Mouse (Mus musculus) thymus, adult 2 months (tissue): ENCODE data around the gene Ryr2. TPM values are rescaled to one million over a fixed set of nuclear protein-coding genes. Genes with fewer than 3 reads are reported as not detected.

Source experiments
- DNase-seq: peaks from one replicate; pipeline ENCODE4 v3.0.0; 2021
- H3K27ac ChIP-seq: fragments of 200-500 bp; 2 replicates; pipeline ENCODE4 v1.5.1; 2012; ENCODE audit warnings: low read length, control low read depth; ENCODE audit not compliant: control insufficient read depth, insufficient read depth
- H3K27me3 ChIP-seq: fragments of 200-500 bp; 2 replicates; pipeline ENCODE4 v1.6.1; 2012; ENCODE audit warnings: mild to moderate bottlenecking, low read length, moderate library complexity, mixed read lengths; ENCODE audit not compliant: control insufficient read depth, insufficient read depth
- H3K36me3 ChIP-seq: fragments of 200-500 bp; 2 replicates; pipeline ENCODE4 v1.6.1; 2012; ENCODE audit warnings: mild to moderate bottlenecking, low read length, moderate library complexity; ENCODE audit not compliant: control insufficient read depth, insufficient read depth
- H3K4me1 ChIP-seq: fragments of 200-500 bp; replicated peaks from 2 replicates; pipeline ENCODE4 v1.6.1; 2012; ENCODE audit warnings: low read length; ENCODE audit not compliant: control insufficient read depth, insufficient read depth
- H3K4me3 ChIP-seq: fragments of 200-500 bp; 2 replicates; pipeline ENCODE4 v1.5.1; 2012; ENCODE audit warnings: mild to moderate bottlenecking, low read length, control low read depth, moderate library complexity; ENCODE audit not compliant: control insufficient read depth, insufficient read depth
- CTCF ChIP-seq: fragments of 200-500 bp; IDR thresholded peaks from 2 replicates; pipeline ENCODE4 v1.5.1; 2012; ENCODE audit warnings: mild to moderate bottlenecking, control low read depth, low read length, moderate library complexity, borderline replicate concordance; ENCODE audit not compliant: control insufficient read depth, poor library complexity, insufficient read depth; ENCODE audit errors: extremely low read depth
- POLR2A ChIP-seq: fragments of 200-500 bp; IDR thresholded peaks from 2 replicates; pipeline ENCODE4 v1.6.1; 2012; ENCODE audit warnings: mild to moderate bottlenecking, low read length, control low read depth, moderate library complexity; ENCODE audit not compliant: control insufficient read depth, poor library complexity, insufficient read depth; ENCODE audit errors: extremely low read depth
- WGBS: fragments of 180-500 bp; shearing (Covaris S2); methylation state at CpG from one replicate; pipeline ENCODE4 v1.1.7; 2018; 5-methylcytosine and 5-hydroxymethylcytosine counted together
- polyA plus RNA-seq: library from polyadenylated mRNA; depleted of rRNA; stranded (reverse); fragments of >200 nt; gene quantifications from 2 replicates; pipeline ENCODE4 v1.2.3, GENCODE M21; 2012

Ryr2 gene
- polyA plus RNA-seq, 1 experiment: 3.6 TPM

DNA sequence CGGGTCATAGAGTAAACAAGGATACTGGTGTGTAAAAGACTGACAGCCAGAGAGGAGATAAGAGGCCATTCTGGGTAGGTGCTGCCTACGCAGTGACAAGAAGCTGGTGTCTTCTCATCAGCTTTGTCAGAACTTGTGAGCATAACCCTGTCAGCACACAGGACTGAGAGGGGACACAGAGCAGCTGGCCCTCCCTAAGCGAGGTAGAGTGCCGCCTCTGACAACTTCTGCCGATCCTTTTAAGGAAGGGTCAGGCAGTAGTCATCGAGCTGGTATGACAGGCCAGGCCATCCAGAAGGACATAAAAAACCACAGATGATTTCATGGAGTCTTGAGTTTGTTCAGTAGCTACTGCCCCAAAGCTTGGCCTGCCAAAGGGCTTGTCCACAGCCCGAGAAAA lies 26.8 kb upstream of the Ryr2 start:
- Histone ChIP-seq H3K27ac (no peak overlapping the region), H3K27me3 (no peaks in the 10 kb centered on the region)
- no peak for DNase-seq

DNA sequence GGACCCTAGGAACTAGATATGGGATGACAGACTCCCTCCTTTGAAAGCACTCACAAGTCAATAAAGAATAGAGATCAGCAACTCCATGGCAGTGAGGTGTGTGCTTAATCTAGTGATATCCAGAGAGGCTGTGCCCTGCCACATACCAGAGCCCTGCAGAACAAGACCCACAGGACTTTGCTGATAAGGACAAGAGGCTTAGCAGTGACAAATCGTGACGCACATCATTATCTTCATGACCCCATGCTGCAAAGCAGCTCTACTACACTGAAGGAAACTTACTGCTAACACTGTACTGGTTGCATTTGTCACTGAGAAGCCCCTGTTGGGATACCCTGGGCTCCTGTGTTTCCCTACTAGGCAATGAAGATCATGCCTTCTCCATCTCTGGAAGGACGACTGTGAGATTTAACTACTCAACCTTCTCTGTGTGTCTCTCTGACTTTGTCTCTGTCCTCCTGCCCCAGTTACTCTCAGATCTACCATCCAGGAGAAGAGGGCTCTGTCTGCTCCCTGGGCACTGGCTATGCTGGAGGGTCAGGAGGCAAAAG lies 25.5 kb upstream of the Ryr2 start:
- Histone ChIP-seq H3K27me3 (no peaks in the 10 kb centered on the region), H3K36me3 (no peaks in the 10 kb centered on the region), H3K27ac (no peak overlapping the region), H3K4me1 (no peaks in the 10 kb centered on the region), H3K4me3 (no peak overlapping the region)
- 91% methylated on average over 3 of the region's 3 CpGs for WGBS
- DNase-seq: no peak
- TF ChIP-seq CTCF: no peak
- no peak for TF ChIP-seq POLR2A

More for the DNA sequence above, 26.8 kb upstream of the Ryr2 start:
- no peak for TF ChIP-seq POLR2A
- no peaks in the 10 kb centered on the region for H3K4me1 ChIP-seq
- WGBS: 90% methylated on average over 7 of the region's 7 CpGs
- H3K36me3 ChIP-seq: no peaks in the 10 kb centered on the region
- no peak overlapping the region for H3K4me3 ChIP-seq

DNA sequence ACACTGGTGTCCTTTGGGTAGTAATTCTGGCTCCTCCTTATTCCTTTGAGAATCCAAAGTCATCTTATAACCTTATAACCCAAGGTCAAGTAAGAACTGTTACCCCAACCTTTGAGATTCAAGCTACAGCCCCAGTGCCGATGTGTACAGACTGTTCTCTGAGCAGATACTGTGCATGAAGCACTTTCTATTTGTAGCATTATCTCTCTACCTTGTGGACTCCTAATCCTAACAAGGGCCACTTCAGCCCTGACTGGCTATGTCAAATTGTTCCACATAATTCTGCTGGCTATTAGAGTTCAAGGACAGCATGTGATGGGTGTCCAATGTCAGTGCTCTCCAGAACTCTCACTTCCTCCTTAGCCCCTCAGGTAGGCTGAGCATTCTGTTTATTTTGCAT lies 22.4 kb upstream of the Ryr2 start:
- 100% methylated on average over 1 of the region's 1 CpGs for WGBS
- no peaks in the 10 kb centered on the region for H3K27me3 ChIP-seq
- H3K27ac ChIP-seq: no peak overlapping the region
- no peak overlapping the region for H3K4me3 ChIP-seq
- no peaks in the 10 kb centered on the region for H3K4me1 ChIP-seq
- TF ChIP-seq CTCF (no peak), POLR2A (no peak)
- DNase-seq: no peak
- no peaks in the 10 kb centered on the region for H3K36me3 ChIP-seq

DNA sequence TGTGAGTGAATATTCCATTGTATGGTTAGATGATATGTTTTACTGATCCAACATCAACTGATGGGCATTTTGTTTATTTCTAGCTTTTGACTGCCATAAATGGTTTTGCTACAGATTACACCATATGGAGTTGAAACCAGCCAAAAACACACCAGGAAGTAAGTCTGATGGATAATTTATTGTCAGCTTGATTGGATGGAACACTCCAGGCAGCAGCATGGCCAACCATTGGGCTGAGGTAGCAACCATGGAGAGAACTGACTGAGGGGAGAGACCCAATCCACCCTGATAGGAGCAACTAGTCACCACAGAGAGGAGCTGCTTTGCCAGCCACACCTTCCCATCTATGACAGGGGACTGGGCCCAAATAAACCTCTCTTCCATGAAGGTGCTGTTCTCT lies 19.4 kb upstream of the Ryr2 start:
- H3K36me3 ChIP-seq: no peaks in the 10 kb centered on the region
- H3K27ac ChIP-seq: no peak overlapping the region
- H3K4me1 ChIP-seq: no peaks in the 10 kb centered on the region
- no peak overlapping the region for H3K4me3 ChIP-seq
- H3K27me3 ChIP-seq: no peaks in the 10 kb centered on the region
- DNase-seq: no peak
- no peak for TF ChIP-seq POLR2A
- no peak for TF ChIP-seq CTCF

DNA sequence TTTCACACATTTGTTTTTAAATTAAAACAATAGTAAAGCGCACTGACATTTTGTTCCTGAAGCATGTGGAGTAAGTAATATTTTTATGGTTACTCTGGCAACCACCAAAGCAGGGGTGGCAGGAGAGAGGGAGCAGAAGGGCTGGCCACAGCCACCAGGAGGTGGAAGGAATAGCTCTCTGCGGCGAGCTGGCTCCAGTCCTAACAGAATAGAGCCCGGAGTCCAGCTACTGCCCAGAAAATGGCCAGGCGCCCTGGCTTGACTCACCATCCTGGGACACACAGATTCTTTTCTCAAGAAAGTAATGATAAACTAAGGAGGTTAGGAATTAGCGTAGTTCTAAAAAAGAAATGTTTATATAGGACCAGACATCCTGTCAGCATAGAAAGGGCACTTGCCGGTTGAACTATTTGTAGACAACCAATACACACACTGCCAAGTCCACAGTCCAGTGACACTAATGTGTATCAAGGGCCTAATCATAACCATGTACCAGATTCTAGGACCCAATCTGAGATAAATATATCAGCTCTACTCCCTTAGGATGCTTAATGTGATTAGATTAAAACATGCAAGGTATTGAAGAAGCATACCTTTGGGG lies 18.3 kb upstream of the Ryr2 start:
- Histone ChIP-seq H3K4me3 (no peak overlapping the region), H3K27me3 (no peaks in the 10 kb centered on the region), H3K4me1 (no peaks in the 10 kb centered on the region), H3K27ac (no peak overlapping the region), H3K36me3 (no peaks in the 10 kb centered on the region)
- no peak for DNase-seq
- TF ChIP-seq POLR2A (no peak), CTCF (no peak)
- WGBS: 94% methylated on average over 7 of the region's 7 CpGs

DNA sequence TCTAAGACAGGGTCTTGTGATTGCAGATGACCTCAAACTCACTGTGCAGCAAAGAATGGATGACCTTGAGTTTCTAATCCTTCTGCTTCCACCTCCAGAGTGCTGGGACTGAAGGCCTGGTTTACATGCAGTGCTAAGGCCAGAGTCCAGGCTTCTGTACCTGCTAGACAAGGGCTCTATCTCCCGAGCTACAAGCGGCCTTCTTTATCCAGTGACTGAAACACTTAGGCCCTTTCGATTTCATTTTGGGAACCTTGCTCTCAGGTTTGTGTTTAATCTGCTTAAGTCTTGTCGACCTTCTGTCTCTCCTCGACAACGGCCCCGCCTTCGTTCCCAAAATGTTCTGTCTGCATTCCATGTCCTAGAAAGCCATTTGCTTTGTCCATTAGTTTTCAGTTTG lies 8.8 kb upstream of the Ryr2 start:
- TF ChIP-seq POLR2A: no peak
- TF ChIP-seq CTCF: no peak
- H3K27me3 ChIP-seq: no peaks in the 10 kb centered on the region
- 96% methylated on average over 8 of the region's 8 CpGs for WGBS

DNA sequence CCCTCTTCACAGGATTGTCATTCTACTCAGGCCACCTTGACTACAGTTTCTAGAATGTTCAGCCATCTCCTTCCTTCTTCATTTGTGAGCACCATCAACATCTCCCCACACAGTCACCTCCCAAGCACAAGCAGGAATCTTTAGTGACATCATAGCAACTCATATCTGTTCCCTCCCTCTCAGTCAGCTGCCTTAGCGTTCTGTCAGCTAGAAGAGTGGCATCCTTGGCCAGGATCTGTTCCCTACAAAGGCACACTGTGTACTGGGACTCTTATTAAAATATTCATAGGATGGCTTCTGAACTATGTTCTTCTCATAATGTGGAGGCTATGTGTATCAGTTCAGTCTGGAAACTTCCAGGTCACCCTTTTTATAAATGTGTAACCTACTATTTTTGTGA lies 8.1 kb upstream of the Ryr2 start:
- no peak for DNase-seq
- Histone ChIP-seq H3K4me3 (no peak overlapping the region), H3K4me1 (no peaks in the 10 kb centered on the region), H3K27me3 (no peaks in the 10 kb centered on the region), H3K36me3 (no peaks in the 10 kb centered on the region), H3K27ac (no peak overlapping the region)
- WGBS: 87% methylated on average over 1 of the region's 1 CpGs
- TF ChIP-seq CTCF (no peak), POLR2A (no peak)

More for the DNA sequence above, 8.8 kb upstream of the Ryr2 start:
- H3K4me1 ChIP-seq: no peaks in the 10 kb centered on the region
- H3K27ac ChIP-seq: no peak overlapping the region
- no peak overlapping the region for H3K4me3 ChIP-seq
- H3K36me3 ChIP-seq: no peaks in the 10 kb centered on the region
- no peak for DNase-seq
